Mouse (Mus musculus) kidney, postnatal 25 days (tissue): ENCODE measurements around the gene Ikzf3.

Source experiments
- DNase-seq, 2 experiments: peaks; one replicate each; pipeline ENCODE4 v3.0.0; 2021; ENCODE audit warnings: mixed read lengths in 2 of 2

The Ikzf3 gene

DNA sequence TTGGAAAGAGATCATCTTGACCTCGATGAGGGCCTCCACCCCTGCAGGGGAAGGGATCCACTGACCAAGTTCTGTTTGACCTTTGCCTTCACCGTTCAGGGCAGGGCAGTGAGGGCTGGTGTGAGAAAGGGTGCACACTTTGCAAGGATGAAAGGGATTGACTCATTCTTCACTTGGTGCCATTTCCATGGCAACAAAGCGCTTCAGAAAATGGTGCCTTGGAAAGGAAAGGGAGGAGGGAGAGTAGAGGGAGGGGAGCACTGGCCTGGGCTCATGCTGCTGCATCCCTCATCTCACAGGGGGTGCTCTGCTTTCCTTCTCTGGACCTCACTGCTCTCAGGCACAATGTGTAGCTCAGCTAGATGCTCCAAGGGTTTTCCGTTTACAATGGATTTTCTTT is 73.1 kb downstream of the Ikzf3 start:
- no peak for DNase-seq

DNA sequence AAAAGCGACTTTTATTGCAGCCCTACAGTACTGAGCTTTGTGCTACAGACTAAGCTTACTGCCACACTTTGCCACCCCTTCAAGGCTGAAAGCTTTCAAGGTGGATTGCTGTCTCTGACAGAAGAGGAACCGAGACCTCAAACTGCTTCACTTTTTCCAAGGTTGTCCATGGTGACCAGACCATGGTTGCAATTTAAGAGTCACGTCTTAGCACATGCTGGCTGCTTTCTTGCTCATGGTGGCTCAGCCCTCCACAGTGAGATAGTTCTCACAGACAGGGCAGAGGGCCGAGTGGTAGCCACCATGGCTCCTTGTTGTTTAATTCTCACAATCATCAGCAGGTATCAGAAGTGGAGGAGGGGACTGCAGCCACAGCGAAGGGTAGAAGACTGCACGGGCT is 75.0 kb downstream of the Ikzf3 start:
- DNase-seq: no peak

DNA sequence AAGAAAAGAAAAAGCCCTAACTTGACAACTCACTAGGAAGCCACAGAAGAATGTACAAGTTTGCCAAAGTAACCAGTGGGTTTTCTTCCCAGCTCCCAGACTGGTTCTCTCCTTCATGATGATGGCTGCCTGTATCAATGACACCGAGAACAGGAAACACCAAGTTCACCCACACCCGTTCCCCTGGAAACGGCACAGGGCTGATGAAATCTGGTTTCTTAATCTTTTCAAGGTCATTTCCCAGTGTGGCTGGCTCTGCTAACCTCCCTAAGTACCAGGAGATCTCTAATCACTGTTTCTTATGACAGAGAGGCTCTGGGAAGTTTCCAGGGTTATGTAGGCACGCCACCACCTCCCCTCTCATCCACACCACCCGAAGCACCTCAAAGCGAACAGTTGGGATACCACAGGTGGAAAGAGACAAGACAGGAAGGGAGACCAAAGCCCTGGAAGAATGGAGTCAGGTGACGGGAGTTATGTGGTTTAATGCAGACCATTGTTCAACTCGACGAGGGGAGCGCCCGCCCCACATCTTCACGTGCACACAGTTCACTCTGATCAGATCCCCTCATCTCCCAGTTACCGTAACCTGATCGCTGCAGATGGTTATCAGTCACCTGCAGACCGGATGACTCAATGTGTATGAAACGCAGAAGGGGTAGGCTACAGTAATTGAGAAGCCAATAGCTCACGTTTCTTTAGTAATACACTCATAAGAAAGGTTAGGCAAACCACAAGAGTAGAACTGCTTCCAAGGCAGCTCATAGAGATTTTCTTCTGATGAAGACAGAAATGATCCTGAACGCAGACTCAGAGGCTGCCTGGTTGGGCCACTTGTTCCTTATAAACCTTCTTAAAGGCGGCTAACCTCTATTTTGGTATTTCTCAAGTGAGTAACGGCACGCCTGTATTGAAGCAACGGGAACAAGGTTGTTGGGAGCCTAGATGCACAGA is 75.8 kb downstream of the Ikzf3 start:
- DNase-seq: peak in 1 of 2 experiments; percentile 27

DNA sequence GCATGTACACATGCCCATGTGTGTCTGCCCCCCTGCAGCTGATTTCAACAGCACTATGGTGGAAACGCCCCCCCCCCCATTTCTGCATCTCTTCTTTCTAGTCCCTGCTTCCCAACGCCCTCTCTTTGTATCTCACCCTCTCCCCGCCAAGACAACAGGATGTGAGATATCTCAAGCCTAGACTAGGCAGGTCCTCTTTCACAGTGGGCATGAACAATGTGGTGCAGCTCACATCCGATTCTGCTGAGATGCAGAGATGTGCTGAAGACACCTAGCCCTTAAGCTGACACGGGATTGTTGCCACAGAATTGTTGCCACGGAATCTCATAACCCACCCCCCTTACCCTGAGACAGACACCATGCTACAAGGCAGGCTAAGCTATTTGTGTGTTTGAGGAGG is 81.3 kb downstream of the Ikzf3 start:
- DNase-seq: peak in 1 of 2 experiments; percentile 9

DNA sequence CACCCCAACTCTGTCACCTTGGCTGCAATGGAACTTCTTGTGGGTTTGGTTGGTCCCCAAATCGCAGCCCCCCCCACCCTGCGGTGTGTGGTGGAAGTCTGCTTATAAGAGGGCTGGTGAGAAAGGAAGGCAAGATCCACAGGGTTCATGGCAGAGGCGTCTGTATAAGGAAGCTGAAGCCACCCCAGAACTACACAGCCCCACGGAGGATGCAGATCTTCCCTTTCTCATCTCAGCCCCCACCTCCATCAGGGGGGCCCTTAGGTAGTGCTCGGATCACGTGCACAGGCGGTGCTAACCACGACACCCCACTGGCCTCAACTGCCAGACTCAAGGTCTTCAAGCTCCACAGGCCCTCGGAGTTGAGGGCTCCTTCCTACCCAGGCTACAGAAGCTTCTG is 81.9 kb downstream of the Ikzf3 start:
- peak in 1 of 2 experiments; percentile 24 for DNase-seq

DNA sequence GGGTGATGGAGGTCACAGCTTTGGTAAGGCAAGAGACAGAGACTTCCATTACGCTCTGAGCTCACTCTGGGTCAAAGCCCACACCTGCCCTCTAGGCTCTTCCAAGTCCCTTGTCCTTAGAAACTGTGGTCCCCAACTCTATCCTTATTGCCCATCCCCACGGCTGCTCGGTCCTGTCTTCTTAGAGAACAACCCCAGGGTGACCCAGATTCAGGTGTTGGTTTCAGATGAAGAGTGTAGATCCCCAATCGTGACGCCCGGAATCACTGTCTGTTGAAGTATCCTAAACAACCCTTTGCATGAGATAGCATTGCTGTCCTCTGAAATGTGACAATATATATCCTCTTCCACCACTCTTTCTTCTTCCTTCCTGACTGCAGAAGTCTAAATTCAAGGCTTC is 83.6 kb downstream of the Ikzf3 start:
- peak in 1 of 2 experiments; percentile 29 for DNase-seq

DNA sequence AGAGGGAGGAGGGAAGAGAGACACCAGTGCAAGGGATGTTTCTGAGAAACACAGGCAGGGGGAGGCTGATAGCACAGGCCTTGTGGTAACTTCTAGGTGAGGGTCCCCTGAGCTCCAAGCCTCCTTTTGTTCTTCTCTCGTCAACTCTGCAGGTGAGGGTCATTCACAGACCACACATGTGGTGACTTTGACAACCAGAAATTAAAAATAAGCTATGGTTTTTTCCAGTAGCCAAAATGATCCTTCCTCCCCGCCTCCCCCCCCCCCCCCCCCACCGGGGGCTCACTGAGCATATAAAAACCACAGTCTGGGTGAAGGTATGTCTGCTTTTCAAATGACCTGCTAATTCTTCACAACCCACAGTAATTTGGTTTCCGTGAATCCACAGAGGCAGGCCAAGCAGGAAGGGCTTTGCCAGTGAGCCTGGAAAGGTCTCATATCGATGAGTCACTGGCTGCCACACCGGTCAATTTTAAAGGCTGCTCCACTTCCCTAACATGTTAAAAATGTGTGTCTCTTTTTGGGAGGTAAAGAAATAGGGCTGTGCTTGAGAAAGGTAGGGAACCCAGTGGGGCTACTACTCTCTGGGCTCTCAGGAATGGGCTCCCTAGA is 84.6 kb downstream of the Ikzf3 start:
- DNase-seq: peak in 1 of 2 experiments; percentile 24

DNA sequence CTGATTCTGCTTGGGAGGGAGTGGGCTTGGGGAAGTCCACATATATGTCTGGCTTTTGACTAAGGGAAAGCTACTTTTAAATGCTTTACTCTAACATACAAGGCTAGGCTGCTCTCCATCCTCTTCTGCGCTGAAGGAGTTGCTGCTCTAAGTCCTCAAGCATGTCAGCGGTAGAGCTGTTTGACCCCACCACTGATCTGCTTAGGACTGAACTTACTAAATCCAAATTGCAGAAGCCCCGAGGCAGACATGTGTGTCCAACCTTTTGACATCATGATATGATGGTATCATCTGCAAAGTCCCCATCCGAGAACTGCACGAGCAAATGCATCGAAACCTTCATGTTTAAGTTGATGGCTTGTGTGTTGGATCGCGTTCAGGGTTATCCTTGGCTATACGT is 86.0 kb downstream of the Ikzf3 start:
- DNase-seq: peak in 1 of 2 experiments; percentile 22

DNA sequence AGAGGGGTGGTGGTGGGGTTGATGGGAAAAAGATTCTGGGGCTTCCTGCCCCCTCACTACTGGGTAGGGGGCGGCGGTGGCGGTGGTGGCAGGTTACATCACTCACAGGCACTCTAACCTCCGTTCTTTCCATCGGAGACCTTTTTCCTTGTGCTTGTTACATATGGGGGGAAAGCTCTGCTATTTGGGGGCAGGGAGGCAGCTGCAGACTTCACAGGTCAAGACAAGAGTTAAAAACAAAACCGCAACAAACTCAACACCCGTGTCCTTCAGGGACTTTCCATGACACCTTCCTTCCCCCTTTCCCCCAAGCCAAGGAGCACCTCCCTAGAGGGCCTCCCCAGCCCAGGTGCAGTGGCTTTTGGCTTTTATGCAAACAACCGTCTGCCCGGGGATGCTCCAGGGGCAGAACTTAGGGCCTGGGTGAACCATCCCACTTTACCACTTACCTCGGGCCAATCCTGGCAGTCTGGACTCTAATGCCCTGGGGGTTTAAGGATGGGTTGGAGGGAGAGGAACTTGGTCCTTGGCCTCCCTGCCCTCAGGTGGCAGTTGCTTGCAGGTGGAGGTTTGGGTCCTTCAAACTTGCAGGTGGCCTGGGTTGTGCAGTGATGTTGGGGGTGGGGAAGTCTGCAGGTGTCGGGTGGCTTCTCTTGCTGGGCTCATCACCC is 86.6 kb downstream of the Ikzf3 start:
- peak in 1 of 2 experiments; percentile 41 for DNase-seq

DNA sequence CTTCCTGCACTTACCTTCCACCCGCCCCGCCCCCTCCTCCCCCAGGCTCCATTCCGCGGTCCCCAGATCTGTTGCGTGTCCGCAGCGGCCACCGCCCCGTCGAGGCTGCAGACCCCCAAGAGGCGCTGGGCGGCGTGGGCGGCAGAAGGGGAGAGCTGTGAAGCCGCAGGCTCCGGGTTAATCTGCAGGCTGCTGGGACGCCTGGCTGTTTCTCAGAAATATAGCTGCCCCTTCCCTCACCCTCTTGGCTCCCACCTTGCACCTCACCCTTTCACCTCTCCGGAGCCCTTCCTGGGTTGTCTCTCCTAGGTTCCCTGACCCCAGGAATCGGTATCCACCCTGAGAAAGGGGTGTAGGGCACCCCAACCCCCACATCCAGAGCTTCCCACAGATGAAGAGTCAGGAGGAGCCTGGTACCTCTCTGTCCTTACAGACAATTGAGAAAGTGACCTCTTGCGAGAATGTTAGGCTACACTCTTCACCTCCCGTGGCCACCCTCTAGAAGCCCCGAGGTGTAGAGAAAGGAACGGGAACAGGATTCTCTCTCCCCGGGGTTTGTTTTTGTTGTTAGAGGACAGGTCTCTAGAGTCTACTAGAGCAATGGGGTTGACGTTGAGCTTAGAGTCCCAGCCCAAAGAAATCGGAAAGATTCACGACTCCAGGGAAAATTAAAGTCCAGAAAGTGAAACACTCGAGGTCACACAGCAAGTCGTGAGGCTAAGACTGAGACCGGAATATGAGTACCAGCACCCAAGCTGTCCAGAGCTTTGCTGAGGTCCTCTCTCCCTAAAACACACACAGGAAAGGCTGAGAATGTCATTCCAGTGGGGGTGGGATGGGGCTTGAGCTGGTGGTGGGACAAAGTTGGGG is 87.5 kb downstream of the Ikzf3 start:
- no peak for DNase-seq

DNA sequence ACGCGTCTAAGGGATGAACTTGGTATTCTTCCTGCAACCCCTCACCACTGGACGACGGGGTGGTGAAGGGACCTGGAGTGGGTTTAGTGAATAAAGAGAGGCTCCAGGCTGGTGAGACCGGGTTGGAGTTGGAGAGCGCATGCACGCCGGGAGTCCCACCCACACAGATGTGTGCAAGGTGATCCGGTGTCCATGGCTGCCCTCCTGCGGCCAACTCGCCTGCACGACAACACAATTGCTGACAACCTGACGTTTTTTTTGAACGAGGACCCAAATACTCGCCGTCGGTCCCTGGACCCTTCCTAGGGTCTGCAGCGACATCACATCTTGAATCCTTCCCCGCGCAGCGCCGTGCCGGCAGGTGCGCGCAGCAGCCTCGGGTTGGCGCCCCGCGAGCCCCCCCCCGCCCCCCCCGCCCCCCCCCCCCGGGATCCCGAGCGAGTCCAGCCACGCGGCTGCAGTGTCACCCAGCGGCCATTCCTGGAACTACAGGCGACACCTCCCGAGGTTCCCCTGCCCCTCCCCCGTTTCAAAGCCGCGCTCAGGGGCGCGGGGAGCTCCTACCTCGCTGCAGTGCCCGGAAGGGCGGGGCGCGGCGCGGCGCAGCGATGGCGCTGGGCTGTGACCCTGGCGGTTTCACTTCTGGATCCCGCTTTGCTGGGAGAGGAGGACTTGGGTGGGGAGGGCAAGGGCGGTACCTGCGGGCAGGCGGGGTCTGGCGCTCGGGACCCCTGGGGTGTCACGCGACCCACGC is 88.3 kb downstream of the Ikzf3 start:
- DNase-seq: peak; percentile 92 to 93

DNA sequence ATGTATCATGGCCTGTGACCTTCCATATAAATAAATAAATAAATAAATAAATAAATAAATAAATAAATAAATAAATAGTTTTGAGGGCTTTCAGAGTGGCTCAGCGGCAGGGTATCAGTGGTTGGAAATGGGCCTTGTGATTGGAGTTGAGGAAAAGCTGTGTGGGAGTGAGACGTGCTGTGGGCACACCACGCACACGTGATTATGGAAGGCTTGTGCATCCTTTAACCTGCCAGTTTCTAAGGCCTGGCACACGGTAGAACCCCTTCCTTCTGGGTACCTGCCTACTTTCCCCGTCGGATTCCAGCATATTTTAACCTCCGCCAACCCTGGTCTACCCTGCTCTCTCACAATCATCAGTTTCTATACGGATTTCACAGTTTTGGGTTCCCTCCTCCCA is 88.9 kb downstream of the Ikzf3 start:
- DNase-seq: peak in 1 of 2 experiments; percentile 41

DNA sequence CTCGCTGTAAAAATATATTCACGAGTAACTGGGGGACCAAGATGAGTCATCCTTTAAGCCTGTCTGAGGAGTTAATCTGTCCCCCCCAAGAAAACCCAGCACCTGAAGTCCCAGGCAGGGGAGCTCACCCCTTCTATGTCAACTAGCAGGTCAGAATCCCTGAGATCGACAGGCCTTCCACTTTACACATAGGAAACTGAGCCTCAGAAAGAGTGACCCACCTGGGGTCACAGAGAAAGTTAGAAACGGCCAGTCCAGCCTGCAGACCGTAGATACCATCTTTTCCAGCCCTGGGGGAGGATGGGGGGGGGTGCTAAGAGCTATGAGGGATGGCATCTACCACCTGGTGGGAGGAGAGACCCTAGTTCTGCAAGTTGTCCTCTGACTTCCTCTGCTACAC is 89.3 kb downstream of the Ikzf3 start:
- DNase-seq: peak in 1 of 2 experiments; percentile 30

DNA sequence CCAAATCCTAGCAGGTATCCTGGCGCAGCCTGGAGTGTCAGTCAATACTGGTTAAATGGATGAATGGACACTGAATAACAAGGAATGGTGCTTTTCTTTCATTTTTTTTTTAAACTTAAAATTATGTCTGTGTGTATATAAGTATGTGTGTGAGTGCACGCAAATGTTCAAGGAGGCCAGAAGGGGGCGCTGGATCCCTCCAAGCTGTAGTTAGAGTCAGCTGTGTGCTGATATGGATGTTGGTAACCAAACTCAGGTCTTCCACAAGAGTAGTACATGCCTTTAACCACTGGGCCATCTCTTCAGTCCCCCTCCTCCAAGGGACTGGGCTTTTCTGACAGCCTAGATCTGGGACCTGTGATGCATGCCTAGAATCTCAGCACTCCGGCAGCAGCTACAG is 90.3 kb downstream of the Ikzf3 start:
- no peak for DNase-seq

DNA sequence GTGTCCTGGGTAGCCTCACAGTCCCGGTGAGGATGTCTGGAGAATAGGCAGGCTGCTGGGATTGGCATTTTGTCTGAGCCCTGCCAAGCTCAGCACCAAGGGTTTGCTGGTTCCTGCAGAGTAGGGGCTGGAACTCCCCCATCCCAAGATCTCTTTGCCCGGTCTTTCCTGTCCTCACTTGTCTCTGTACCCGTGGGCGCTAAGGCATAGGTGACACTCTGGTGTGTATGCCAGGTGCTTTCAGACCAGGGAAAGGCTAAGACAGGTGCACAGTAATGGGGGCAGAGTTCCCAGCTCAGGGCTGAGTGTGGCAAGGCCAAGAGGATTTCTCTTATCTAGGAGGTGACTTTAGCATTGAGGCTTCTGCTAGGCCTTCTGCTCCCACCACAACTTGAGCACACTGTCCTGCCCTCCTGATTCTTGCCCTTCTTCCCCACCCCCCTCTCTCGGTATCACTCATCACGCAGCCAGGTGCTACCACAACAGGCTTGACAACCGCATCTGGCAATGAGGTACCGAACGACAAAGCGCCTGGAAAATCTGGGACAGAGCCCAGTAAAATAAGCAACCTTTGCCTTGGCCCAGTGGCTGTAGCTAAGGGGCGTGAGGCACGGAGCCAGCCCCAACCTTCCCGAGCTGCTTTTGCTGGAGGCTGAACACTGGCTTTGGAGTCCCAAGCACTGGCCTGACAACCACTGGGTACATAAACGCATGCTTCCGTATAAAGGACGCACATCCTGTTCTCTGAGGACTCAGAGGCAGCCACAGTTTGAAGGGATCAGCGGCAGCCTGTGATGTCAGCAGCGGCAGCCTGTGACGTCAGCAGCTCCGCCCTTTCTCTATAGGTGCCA is 95.7 kb downstream of the Ikzf3 start:
- peak; percentile 75 to 88 for DNase-seq

DNA sequence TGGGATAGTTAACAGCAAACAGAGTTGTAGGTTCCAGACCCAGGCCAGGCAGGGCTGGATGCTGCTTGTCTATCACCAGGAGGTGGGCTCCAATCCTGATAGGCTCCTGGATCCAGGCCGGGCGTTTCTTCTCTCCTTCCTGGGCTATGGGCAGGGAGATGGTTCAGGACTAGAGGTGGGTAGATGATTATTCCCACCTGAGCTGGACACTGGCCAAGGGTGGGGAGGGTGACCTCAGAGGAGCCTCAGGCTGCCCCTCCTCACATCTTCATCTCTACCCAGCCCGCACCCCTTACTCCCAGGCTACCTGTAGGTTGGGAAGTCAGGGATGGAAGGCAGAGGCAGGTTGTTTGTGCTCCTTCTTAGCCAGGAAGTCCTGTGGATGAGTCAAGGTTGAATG is 96.4 kb downstream of the Ikzf3 start:
- DNase-seq: peak; percentile 38 to 69

DNA sequence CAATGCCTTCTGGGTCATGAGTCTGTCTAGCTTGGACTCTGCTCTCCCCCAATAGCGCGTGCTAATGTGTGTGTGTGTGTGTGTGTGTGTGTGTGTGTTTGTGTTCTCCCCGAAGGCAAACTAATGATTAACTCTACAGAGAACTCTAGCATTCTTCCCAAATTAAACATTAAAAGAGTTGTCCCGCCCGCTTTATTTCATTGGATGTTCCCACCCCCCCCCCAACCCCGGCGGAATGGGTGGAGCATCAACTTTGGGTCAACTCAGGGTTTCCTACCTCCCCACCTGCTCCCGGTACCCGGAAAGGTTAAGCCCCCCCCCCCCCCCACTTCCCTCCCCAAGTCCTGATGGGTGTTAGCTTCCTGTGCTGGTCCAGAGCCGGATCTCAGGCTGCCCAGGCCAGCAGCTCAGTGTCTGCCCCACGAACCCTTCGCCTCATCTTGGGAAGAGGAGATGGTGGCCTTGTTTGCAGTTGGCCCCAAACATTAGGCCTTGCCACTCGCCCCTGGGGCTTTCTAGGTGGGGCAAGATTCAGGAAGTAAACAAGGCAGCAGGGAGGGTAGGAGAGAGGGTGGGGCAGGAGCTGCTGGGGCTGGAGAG is 97.5 kb downstream of the Ikzf3 start:
- peak; percentile 79 to 87 for DNase-seq

DNA sequence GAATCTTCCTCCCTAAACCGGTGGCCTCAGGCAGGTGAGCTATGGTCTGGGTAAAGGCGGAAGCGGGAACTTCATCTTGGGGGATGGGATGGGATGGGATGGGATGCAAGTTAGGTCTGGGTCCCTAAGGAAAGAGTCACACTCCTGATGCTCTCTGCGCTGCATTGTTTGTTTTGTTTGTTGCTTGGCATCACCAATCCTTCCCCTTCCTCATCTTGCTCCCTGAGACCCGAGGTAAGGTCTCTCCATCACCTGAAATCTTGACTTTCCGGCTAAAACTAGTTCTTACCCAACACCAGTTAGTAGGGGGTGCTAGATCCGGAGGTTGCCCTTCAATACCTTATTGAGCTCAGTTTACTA is 98.4 kb downstream of the Ikzf3 start:
- no peak for DNase-seq

DNA sequence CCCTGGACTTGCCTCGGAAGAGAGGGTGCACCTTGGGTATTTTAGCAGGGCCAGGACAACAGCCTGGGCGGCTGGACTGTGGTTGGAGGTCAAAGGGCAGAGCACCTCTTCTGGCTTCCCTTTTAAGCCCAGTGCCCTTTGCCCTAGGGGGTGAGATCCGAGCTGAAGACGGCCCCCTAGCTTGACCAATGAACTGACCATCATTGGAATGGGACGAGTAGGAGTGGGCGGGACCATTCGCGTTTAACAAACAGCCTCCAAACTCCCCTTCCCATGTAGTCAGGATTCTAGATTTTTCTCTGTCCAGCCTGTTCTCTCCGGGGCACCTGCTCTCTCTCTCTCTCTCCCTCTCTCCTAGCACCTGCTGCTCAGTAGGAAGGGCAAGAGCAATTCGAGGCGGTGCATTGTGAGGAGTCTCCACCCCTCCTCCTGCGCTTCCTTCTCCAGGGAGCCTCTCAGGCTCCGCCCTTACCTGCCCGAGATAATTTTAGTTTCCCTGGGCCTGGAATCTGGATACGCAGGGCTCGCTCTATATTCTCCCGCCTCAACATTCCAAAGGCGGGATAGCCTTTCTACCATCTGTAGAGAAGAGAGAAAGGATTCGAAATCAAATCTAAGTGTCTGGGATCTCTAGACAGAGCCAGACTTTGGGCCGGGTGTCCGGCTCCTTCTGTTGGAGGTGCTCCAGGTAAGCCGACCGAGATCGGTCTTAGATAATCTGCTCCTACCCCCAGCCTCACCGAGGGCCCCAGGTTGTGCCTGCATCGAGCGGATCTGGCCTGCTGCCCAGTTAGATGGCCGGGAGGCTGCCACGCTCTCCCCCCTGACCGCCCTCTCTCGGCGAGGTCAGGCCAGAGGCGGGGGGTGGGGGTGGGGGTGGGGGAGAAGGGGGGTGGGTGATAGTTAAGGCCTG is 99.0 kb downstream of the Ikzf3 start:
- DNase-seq: peak; percentile 89 to 94
